Mouse (Mus musculus): ENCODE measurements around the gene Akap8l.
A peak's percentile ranks its signal among the peaks of the same experiment; 100 is the strongest.

Akap8l gene

DNA sequence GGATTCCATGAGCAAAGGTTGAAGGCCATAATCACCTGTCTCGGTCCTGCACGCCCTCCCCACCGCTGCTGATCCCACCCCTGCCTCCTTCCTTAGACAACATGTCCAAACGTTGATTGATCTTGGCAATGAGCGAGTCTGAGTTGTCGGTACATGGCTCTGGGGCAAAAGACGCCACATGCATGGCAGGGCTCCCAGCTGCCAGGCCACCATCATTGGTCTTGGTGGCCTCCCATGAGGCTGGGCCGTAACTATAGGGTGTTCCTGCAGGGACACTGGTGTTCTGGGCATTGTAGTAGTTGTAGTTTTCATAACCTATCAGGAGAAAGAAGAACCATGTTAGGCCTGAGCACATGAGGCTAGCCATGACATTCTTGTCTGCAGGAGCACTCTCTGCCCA is 33.4 kb downstream of the Akap8l start:
- no peak for DNase-seq

DNA sequence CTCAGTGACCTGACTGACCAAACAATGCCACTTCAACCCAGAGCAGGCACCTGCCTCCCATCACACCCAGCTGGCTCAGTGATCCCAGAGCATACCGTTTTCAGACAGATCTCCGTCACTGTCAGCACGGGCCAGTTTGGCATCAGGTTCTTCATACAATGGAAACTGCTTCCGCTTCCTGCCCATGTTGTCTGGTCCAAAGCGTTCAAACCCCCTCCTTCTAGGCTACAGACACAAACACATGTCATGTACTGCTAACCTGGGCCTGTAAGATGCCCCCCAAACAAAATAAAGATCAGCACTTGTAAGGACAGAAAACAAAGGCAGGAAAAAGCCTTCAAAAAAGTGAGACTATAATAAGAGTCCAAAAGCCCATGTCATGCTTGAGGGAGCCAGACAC is 34.8 kb downstream of the Akap8l start:
- DNase-seq = no peak

DNA sequence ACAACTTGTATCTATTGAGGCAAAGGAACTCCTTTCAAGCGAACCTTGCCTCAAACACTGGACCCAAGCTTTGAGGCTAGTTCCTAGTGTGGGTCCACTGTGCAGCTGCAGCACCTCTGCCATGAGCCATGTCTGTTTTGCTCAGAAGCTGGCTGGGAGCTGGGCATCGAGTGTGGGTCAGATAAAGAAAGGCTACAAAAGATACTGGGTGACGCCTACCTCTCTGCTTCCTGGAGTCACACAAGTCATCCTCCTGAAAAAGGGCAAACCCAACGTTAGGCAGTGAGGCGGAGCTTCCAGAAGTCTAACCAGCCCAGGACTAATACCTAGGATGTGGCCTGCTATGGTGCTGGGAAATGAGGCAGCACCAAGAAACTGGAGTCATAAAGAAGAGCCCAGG is 36.5 kb downstream of the Akap8l start:
- no peak for DNase-seq

DNA sequence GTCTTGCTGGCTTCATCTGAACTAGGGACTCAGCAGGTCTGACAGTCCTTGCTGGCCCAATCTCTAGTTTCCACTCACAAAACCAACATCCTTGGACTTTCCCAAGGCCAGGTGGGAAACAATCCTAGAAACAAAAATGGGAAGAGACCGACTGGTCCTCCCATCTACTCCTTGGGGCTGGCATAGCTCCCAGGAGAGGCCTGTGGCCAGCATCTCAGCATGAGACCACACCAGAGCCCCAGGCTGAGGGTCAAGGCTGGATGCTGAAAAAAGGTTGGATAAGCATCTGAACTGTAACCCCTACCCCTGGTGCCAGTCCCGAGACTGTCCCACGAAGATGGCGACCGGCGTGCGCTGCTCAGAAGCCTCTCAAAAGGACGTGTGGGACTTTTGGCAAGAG is 37.6 kb downstream of the Akap8l start:
- DNase-seq = no peak

GRCm38 (mm10) chr17:32307963-32308362 is 42.4 kb downstream of the Akap8l start:
- DNase-seq = no peak

DNA sequence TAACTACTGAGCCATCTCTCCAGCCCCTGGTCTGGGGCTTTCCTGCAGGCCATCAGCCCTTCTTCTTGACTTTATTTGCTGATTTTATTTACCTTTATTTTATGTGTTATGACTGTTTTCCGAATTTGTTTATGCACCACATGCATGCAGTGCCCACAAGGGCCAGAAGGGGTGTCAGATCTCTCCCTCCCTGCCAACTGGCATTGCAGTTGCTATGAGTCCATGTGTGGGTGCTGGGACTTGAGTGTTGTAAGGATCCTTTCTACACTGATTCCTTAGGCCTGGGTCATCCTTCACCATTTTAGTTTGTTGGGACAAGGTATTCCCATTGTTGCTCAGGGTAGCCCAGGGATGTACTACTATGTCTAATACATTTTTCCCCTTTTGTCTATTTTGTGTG is 52.3 kb downstream of the Akap8l start:
- no peak for DNase-seq

GRCm38 (mm10) chr17:32295901-32296300 is 54.5 kb downstream of the Akap8l start:
- no peak for DNase-seq

DNA sequence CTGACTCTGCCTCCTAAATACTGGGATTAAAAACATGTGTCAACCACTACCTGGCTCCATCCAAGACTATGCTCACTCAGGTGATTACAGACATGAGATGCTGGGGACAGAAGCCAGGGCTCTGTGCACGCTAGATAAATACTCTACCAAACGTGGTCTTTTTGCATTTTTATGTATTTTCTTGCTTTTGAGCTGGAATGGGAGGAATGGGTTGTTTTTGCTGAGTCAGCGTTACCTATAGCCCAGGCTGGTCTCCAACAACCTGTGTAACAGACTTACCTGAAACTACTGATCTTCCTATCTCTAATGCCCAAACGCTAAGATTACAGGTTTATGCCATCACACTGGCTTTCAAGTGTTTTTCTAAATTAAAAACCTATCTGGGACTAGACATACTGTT is 55.2 kb downstream of the Akap8l start:
- DNase-seq = no peak

DNA sequence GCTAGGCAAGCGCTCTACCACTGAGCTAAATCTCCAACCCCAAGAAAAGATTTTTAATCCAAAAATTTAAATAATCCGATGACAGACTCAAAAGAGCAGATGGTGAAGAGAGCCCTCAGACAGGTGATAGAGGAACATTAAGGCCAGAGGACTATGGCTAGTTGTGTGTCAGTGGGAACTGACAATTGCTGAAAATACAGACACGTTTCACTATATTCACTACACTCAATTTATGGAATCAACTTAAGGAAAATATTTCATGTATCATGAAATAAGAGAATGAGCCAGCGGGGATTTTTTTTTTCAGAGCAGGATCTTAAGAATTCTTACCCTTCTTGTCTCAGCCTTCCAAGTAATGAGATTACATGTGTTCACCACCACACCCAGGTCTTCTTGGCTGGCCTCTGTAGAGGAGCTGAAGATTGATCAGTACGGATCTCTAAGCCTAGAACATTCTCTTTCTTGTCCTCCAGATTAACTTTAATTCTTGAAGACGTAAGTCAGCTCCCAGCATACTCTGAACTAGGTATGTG is 65.2 kb downstream of the Akap8l start:
- DNase-seq = no peak

DNA sequence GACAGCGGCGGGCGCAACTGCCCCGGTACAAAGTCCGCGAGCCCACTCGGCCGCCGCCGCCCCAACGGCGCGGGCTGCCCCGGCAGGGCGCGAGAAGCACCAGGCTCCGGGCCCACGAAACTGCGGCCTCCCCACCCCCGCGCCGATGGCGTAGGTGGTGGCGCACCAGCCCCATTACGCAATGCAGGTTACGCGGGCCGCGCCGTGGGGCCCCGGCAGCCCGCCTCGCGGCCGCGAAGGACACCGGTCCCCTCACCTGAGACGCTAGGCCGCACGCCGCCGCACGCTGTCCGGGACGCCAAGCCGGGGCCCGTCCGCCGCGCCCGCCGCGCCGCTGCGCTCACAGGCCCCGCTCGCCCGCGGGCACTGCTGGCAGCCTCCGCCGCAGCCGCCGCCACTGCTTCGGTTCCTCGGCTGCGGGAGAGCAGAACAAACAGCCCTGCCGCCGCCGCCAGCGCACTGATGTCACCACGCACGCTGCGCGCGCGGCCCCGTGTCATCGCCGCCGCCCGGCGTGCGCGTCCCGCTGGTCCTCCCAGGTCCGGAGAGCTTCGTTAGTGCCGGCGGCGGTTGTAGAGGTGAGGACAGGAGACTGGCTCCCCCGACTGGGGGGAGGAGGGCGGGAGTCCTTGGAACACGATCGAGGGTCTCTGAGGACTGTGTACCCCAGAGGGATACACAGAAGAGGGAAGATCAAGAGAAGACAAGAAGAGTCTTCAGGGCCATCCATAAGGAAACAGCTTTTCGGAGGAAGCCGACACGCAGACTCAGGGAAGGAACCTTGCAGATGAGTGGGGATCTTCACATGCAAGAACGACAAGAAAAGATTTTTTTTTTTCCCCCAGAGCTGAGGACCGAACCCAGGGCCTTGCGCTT is 65.9 kb downstream of the Akap8l start, which contains the start of gene Brd4:
Gene Brd4 (minus strand): TSS at position 461 of the 876 bp plus-strand sequence.
- DNase-seq = peak; percentile 93 to 95

DNA sequence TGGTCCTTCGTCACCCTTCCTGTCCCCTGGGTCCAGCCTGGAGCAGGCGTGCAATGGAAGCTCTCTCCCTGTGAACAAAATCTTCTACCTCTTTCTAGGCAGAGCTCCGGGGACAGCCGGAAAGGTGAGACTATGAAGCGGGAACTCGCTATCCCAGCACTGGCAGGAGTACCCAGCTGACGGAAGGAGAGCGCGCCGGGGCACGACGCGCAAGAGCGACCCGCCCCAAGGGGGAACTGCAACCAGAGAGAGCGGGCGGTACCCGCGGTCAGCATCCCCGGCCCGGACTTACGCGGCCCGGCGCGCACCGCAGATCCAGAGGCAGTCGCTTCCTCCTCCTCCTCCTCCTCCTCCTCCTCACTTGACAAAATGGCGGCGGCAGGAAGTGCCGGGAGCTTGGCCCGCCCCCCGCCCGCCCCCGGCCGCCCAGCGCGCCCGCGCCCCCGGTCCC is 66.6 kb downstream of the Akap8l start:
- peak; percentile 70 to 76 for DNase-seq

DNA sequence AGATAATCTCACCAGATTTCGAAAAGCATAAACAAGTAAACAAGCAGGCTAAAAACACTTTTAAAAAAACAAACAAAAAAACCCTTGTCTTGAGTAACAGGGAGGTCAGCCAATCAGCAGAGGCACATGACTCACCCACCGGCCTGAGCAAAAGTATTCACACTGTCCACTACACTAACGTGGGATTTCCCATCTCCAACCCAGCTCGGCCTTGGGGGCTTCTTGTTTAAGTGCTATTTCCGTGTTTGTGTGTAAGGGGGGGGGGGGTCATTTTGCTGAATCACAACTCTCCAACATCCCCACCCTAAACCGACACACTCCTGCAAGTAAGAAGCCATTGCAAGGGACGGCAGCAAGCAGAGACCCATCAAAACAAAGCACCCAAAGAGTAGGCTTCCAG is 67.1 kb downstream of the Akap8l start:
- DNase-seq = peak in 1 of 2 experiments; percentile 33

GRCm38 (mm10) chr17:32281611-32282310 is 68.6 kb downstream of the Akap8l start:
- no peak for DNase-seq

- no peak for DNase-seq
Observed at GRCm38 (mm10) chr17:32281126-32281525, 69.3 kb downstream of the Akap8l start.

DNA sequence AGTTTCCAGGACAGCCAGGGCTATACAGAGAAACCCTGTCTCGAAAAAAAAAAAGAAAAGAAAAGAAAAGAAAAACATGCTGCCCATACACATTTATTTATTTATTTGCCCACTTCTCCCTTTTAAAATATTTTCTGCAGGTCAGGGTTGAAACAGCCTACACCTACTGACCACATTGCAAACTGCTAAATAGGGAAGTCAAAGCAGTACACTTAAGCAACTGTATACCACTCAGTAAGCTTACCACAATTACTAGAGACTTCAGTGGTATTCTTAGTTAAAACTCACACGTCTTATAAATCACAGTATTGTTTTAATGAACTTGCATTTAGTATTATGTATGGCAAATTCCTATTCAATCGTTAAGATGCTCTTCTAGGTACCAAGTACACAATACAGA is 69.8 kb downstream of the Akap8l start:
- no peak for DNase-seq

DNA sequence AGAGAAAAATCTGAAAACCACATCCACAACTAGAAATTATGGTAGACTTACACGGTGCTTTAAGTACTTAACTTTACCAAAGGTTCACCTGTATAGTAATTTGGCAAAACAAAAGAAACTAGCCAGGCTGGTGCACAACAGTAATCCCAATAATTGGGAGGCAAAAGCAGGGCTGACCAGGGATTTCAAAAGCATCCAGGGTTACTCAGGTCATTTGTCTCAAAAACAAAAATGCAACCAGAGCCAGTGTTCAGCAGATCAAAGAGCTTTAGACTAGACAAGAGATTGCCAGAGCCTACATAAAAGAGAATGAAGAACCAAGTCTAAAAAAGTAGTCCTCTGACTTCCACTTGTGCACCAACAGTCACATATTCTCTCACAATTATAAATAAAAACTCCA is 73.2 kb downstream of the Akap8l start:
- DNase-seq = no peak

DNA sequence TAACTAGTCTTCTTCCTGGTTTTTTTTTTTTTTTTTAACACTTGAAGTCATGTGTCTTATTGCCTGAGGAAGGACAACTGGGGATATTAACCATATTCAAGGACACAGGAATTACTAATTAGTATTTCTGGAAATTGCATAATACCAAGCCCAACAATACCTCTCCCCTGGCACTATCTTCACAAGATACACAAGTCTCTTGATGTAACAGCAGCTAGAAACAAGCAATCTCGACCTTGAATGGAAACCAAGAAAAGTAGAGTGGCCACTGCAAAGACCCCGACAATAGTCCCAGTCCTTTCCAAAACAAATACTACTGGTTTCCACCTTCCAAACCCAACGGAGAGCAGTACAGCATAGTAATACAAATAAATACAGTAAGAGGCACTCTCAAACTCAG is 74.8 kb downstream of the Akap8l start:
- no peak for DNase-seq
